Mouse (Mus musculus) erythroblast, adult 5-6 weeks (primary cell): ENCODE results near the gene Prkd2. TPM values are rescaled to one million over a fixed set of nuclear protein-coding genes. Genes with fewer than 3 reads are reported as not detected.

Experiments used
- ATAC-seq: replicated peaks from 2 replicates; pipeline ENCODE4 v1.8.0; 2016; ENCODE audit warnings: moderate number of reproducible peaks, mild to moderate bottlenecking, moderate TSS enrichment, inconsistent platforms; ENCODE audit not compliant: poor library complexity, low FRiP score, severe bottlenecking
- total RNA-seq, 2 experiments: library from RNA; stranded (forward) in 1 of 2; stranded (reverse) in 1 of 2; fragments of 150-400 nt in 1 of 2; fragments of 200-764, 138-1000 nt in 1 of 2; gene quantifications; 2 replicates each; pipeline versions ENCODE4 v1.2.3 to v1.2.4; 2015 to 2017; ENCODE audit warnings: low replicate concordance in 2 of 2

The Prkd2 gene
- total RNA-seq, 2 experiments from 2014 or later, result 4.6 to 5.1 TPM

- no peak for ATAC-seq
These were observed 47.8 kb downstream of the Prkd2 start for GRCm38 (mm10) chr7:16890536-16890935.

GRCm38 (mm10) chr7:16890944-16891343, 48.2 kb downstream of the Prkd2 start:
- no peak for ATAC-seq

- peak; percentile 86 for ATAC-seq
These were observed 49.1 kb downstream of the Prkd2 start, which contains the start of gene Gng8 for GRCm38 (mm10) chr7:16891641-16892351. Gng8 (plus strand) TSS chr7:16891786.

GRCm38 (mm10) chr7:16892352-16892730, 49.6 kb downstream of the Prkd2 start:
- ATAC-seq, result 0 out of 2 replicates have a peak, but pooled peaks have one; percentile 13

- ATAC-seq, result no peak
These were observed 50.9 kb downstream of the Prkd2 start for GRCm38 (mm10) chr7:16893612-16894011.

- ATAC-seq, result no peak
These were observed 51.6 kb downstream of the Prkd2 start for GRCm38 (mm10) chr7:16894279-16894678.

GRCm38 (mm10) chr7:16895000-16895399, 52.3 kb downstream of the Prkd2 start:
- ATAC-seq, result peak; percentile 73

GRCm38 (mm10) chr7:16895511-16895910, 52.8 kb downstream of the Prkd2 start:
- no peak for ATAC-seq

GRCm38 (mm10) chr7:16900526-16900925, 57.8 kb downstream of the Prkd2 start:
- ATAC-seq, result no peak

- ATAC-seq, result no peak
These were observed 60.8 kb downstream of the Prkd2 start for GRCm38 (mm10) chr7:16903439-16903955.

- no peak for ATAC-seq
These were observed 61.5 kb downstream of the Prkd2 start for GRCm38 (mm10) chr7:16904120-16904675.

GRCm38 (mm10) chr7:16905491-16906021, 62.9 kb downstream of the Prkd2 start:
- ATAC-seq, result no peak

GRCm38 (mm10) chr7:16906281-16906680, 63.6 kb downstream of the Prkd2 start, which contains the start of gene Ptgir:
Ptgir (plus strand) TSS chr7:16906490.
- no peak for ATAC-seq

GRCm38 (mm10) chr7:16906889-16907559, 64.3 kb downstream of the Prkd2 start:
- ATAC-seq, result no peak

GRCm38 (mm10) chr7:16907842-16908241, 65.1 kb downstream of the Prkd2 start:
- no peak for ATAC-seq

- ATAC-seq, result no peak
These were observed 65.7 kb downstream of the Prkd2 start for GRCm38 (mm10) chr7:16908367-16908766.

GRCm38 (mm10) chr7:16908859-16909258, 66.2 kb downstream of the Prkd2 start:
- no peak for ATAC-seq

- no peak for ATAC-seq
These were observed 67.2 kb downstream of the Prkd2 start for GRCm38 (mm10) chr7:16909909-16910308.

GRCm38 (mm10) chr7:16911904-16912303, 69.2 kb downstream of the Prkd2 start:
- ATAC-seq, result no peak

GRCm38 (mm10) chr7:16912360-16912759, 69.7 kb downstream of the Prkd2 start:
- ATAC-seq, result no peak
